ENCODE assay signal across 15 mouse cellular contexts in the genomic region with DNA sequence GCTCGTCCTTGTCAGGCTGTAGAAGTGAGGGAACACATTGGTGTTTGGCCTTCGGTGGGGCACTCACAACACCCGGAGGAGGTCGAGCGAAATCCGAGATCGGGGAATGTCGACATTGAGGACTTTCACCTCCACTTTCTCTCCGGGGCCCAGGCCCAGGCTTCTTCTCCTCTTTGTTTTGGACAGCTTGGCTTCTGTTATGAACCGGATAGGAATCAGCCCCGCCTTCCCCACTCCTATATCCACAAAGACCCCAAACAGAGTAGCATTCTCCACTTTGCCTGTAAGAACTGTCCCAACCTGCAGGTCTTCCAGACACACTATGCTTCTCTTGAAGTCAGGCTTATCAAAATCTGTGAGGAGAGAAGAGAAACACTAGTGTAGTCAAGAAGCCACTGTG.
"Had no signal": no experiment of that assay in that cellular context is flagged by ENCODE, and none has a peak within 500 bp of the region (broad histone marks: within the 10 kb centered on the region; RNA-seq: fewer than 3 reads in every experiment).

No protein-coding gene starts in this region.

- H3K27me3 ChIP-seq: midbrain, embryonic 13.5 days; midbrain, embryonic 15.5 days; neural tube, embryonic 13.5 days; neural tube, embryonic 15.5 days; stomach, embryonic 15.5 days had no signal

- H3K9me3 ChIP-seq: midbrain, embryonic 10.5 days; midbrain, embryonic 13.5 days; midbrain, embryonic 15.5 days; neural tube, embryonic 15.5 days; stomach, embryonic 15.5 days had no signal

- ATAC-seq: midbrain, embryonic 13.5 days; midbrain, embryonic 15.5 days had no signal

- H3K4me3 ChIP-seq: midbrain, embryonic 10.5 days; midbrain, embryonic 13.5 days; midbrain, embryonic 15.5 days; myocyte; neural tube, embryonic 13.5 days; neural tube, embryonic 15.5 days; stomach, embryonic 15.5 days had no signal

- H3K27ac ChIP-seq: midbrain, embryonic 10.5 days; midbrain, embryonic 13.5 days; midbrain, embryonic 15.5 days; neural tube, embryonic 13.5 days; neural tube, embryonic 15.5 days; stomach, embryonic 15.5 days; stomach, postnatal 0 days had no signal

- DNase-seq: lung, adult 18-20 months; lung, embryonic 14.5 days; lung, postnatal 10 days; lung, postnatal 4 days; right cerebral cortex, postnatal 14 days; thymus, postnatal 14 days; thymus, postnatal 36 days had no signal

- H3K4me2 ChIP-seq: lung, embryonic 14.5 days; midbrain, embryonic 13.5 days; midbrain, embryonic 15.5 days; neural tube, embryonic 13.5 days; neural tube, embryonic 15.5 days; stomach, embryonic 15.5 days had no signal

- H3K9ac ChIP-seq: lung, embryonic 14.5 days; midbrain, embryonic 13.5 days; midbrain, embryonic 15.5 days; neural tube, embryonic 13.5 days; neural tube, embryonic 15.5 days; stomach, embryonic 15.5 days had no signal

- H3K4me1 ChIP-seq: midbrain, embryonic 10.5 days; midbrain, embryonic 13.5 days; midbrain, embryonic 15.5 days; neural tube, embryonic 13.5 days; neural tube, embryonic 15.5 days; stomach, embryonic 15.5 days had no signal

- H3K36me3 ChIP-seq: midbrain, embryonic 15.5 days; neural tube, embryonic 13.5 days; stomach, embryonic 15.5 days had no signal
